Mouse (Mus musculus): ENCODE data around the gene Zfyve28. TPM values are rescaled to one million over a fixed set of nuclear protein-coding genes. Genes with fewer than 3 reads are reported as not detected.
A peak's percentile ranks its signal among the peaks of the same experiment; 100 is the strongest.

Zfyve28 gene
- total and polyA plus RNA-seq, 2 experiments from 2014 or later, result 0.04 to 0.19 TPM

DNA sequence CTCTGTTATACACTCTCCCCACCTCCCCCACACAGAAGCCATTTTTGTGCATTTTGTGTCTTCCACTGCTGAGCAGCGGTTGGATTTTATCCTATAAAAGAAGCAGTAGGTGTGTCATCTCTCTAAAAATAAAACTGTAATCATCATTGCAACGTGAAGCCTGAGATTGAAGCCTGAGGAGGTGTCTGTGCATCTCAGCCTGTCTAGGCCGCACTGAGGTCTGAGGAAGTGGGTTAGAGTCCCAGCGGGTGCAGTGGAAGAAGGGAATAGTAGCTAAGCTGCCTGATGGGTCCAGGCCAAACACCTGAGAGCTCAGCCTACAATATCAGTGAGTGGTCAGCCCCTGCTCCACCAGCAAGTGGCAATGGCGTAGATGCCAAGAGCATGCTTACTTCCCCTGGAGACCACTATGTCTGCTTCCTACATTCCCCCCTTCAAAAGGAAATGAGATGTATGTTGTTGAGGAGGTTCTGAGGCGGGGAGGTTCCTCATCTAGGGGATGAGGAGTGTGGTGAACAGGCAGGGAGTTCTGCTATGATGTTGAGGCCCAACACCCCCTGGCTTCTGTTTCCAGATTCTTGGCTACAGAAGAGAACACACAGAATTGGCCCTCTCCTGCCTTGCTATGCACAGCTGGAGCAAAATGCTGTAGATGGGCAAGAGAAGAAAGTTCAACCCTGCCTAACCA is 93.1 kb downstream of the Zfyve28 start:
- H3K4me2 ChIP-seq (ENCODE audit: low read depth, low read length), result no peak overlapping the region
- ATAC-seq (ENCODE audit: insufficient read depth, low read depth) (no peak), DNase-seq (ENCODE audit: low spot score) (no peak)
- H3K4me3 ChIP-seq (ENCODE audit: low read depth, low read length), result no peak overlapping the region
- H3K27me3 ChIP-seq (ENCODE audit: control insufficient read depth, insufficient read depth, low read length), result no peaks in the 10 kb centered on the region
- TF ChIP-seq CTCF (IDR thresholded peaks at IDR 0.05; ENCODE audit: low read depth) (no peak), EP300 (IDR thresholded peaks at IDR 0.05; ENCODE audit: low read depth) (no peak)
- H3K9me3 ChIP-seq (replicated peaks; ENCODE audit: control insufficient read depth, low read length), result no peaks in the 10 kb centered on the region
- H3K9ac ChIP-seq (replicated peaks; ENCODE audit: low read depth, low read length), result no peak overlapping the region
- peaks cover 14% of the 10 kb centered on the region for H3K4me1 ChIP-seq (ENCODE audit: control insufficient read depth, insufficient read depth)
- no peaks in the 10 kb centered on the region for H3K36me3 ChIP-seq (replicated peaks; ENCODE audit: control insufficient read depth, insufficient read depth, low read length)
- 66% methylated on average over 6 of the region's 6 CpGs for WGBS
- peak overlapping the region; percentile 16; the same call in 1 of the 2 replicates for H3K27ac ChIP-seq (ENCODE audit: low read depth)

DNA sequence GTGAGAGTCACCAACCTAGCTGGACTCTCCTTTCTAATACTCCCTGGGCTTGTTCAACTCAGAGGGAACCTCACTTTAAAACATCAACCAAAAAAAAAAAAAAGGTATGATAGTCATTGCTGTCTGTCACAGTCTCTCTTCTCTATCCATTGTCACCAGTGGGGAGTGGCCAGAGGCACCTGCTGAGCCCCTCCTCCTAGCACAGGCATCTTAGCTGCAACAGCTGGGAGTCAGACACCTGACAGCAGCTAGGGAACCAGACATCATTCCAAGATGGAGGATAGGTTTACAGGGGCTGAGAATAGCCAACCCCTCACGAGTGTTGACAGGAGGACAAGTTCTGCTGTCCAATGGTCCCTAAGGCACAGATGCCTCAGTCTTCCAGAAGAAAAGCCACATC is 93.8 kb downstream of the Zfyve28 start:
- H3K4me2 ChIP-seq (ENCODE audit: low read depth, low read length), result no peak overlapping the region
- no peak overlapping the region for H3K9ac ChIP-seq (replicated peaks; ENCODE audit: low read depth, low read length)
- ATAC-seq (ENCODE audit: insufficient read depth, low read depth) (no peak), DNase-seq (ENCODE audit: low spot score) (no peak)
- no peak for TF ChIP-seq EP300 (IDR thresholded peaks at IDR 0.05; ENCODE audit: low read depth)
- no peak for TF ChIP-seq CTCF (IDR thresholded peaks at IDR 0.05; ENCODE audit: low read depth)
- no peak overlapping the region for H3K27ac ChIP-seq (ENCODE audit: low read depth)
- no peaks in the 10 kb centered on the region for H3K9me3 ChIP-seq (replicated peaks; ENCODE audit: control insufficient read depth, low read length)
- no peaks in the 10 kb centered on the region for H3K36me3 ChIP-seq (replicated peaks; ENCODE audit: control insufficient read depth, insufficient read depth, low read length)
- WGBS, result 62% methylated on average over 1 of the region's 1 CpGs
- H3K27me3 ChIP-seq (ENCODE audit: control insufficient read depth, insufficient read depth, low read length), result no peaks in the 10 kb centered on the region
- H3K4me1 ChIP-seq (ENCODE audit: control insufficient read depth, insufficient read depth), result peaks cover 17% of the 10 kb centered on the region
- H3K4me3 ChIP-seq (ENCODE audit: low read depth, low read length), result no peak overlapping the region

DNA sequence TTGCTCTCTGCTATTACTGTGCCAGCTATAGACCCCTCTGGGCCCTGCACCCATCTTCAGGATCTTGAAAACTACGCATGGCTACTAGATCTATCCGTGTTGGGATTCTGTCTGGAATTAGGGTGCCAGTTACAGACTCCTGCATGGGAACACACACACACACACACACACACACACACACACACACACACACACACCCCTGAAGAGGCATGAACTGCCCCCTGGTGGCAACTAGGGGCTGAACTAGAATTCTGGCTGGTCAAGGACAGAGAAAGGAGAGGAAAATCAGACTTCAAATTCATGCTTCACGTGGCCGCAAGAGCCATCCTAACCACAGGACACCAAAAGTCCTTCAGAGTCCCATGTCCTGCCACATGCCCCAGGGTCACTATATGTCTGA is 96.4 kb downstream of the Zfyve28 start:
- no peak overlapping the region for H3K4me3 ChIP-seq (ENCODE audit: low read depth, low read length)
- no peak for ATAC-seq (ENCODE audit: insufficient read depth, low read depth)
- no peaks in the 10 kb centered on the region for H3K27me3 ChIP-seq (ENCODE audit: control insufficient read depth, insufficient read depth, low read length)
- DNase-seq (ENCODE audit: low spot score), result no peak
- H3K4me2 ChIP-seq (ENCODE audit: low read depth, low read length), result no peak overlapping the region
- no peak overlapping the region for H3K9ac ChIP-seq (replicated peaks; ENCODE audit: low read depth, low read length)
- H3K4me1 ChIP-seq (ENCODE audit: control insufficient read depth, insufficient read depth), result peaks cover 29% of the 10 kb centered on the region
- H3K9me3 ChIP-seq (replicated peaks; ENCODE audit: control insufficient read depth, low read length), result no peaks in the 10 kb centered on the region
- WGBS, result 72% methylated on average over 4 of the region's 4 CpGs
- peak; percentile 65 for TF ChIP-seq CTCF (IDR thresholded peaks at IDR 0.05; ENCODE audit: low read depth)
- no peak for TF ChIP-seq EP300 (IDR thresholded peaks at IDR 0.05; ENCODE audit: low read depth)
- no peak overlapping the region for H3K27ac ChIP-seq (ENCODE audit: low read depth)
- no peaks in the 10 kb centered on the region for H3K36me3 ChIP-seq (replicated peaks; ENCODE audit: control insufficient read depth, insufficient read depth, low read length)

DNA sequence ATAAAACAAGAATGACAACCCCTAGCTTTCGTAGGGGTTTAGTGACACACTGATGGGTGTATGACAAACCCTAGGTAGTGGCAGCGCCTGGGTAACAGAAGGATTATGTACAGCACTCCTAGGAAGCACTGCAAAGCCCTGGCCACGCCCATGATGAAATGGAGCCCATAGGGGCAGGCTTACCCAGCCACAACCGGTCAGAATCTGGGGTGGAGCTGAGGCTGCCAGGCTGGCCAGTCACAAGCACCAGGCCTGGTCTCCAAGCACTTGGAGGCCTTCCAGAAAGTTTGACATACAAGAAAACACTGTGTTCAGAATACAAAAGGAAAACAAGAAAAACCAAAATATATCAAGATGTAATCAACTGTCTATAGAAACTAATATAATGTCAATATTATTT is 97.2 kb downstream of the Zfyve28 start:
- WGBS, result 51% methylated on average over 4 of the region's 4 CpGs
- ATAC-seq (ENCODE audit: insufficient read depth, low read depth) (no peak), DNase-seq (ENCODE audit: low spot score) (peak; percentile 55)
- TF ChIP-seq EP300 (IDR thresholded peaks at IDR 0.05; ENCODE audit: low read depth) (no peak), CTCF (IDR thresholded peaks at IDR 0.05; ENCODE audit: low read depth) (no peak)
- no peak overlapping the region for H3K4me2 ChIP-seq (ENCODE audit: low read depth, low read length)
- peaks cover 31% of the 10 kb centered on the region for H3K4me1 ChIP-seq (ENCODE audit: control insufficient read depth, insufficient read depth)
- H3K9ac ChIP-seq (replicated peaks; ENCODE audit: low read depth, low read length), result no peak overlapping the region
- H3K27ac ChIP-seq (ENCODE audit: low read depth), result no peak overlapping the region; the same call in 1 of the 2 replicates
- no peak overlapping the region for H3K4me3 ChIP-seq (ENCODE audit: low read depth, low read length)
- H3K9me3 ChIP-seq (replicated peaks; ENCODE audit: control insufficient read depth, low read length), result no peaks in the 10 kb centered on the region
- no peaks in the 10 kb centered on the region for H3K27me3 ChIP-seq (ENCODE audit: control insufficient read depth, insufficient read depth, low read length)
- H3K36me3 ChIP-seq (replicated peaks; ENCODE audit: control insufficient read depth, insufficient read depth, low read length), result no peaks in the 10 kb centered on the region

DNA sequence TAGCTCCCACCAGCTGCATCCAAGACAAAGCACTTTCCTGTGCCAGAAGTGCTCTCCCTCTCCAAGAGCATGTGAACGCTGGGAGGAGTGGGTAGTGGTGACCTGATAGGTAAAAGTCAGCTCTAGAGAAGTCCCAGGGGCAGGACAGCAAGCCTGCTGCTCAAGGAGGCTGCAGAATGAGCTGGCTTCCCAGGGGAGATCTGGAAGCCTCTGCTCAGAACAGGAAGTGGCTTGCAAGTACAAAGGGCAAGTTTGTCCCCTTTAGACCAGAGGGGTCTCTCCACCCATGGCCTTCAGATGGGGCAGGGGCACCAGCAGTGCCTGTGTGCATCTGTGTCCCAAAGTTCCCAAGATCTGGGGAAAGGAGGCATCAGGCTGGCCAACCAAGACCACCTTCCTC is 98.7 kb downstream of the Zfyve28 start:
- Histone ChIP-seq H3K36me3 (replicated peaks; ENCODE audit: control insufficient read depth, insufficient read depth, low read length) (no peaks in the 10 kb centered on the region), H3K4me1 (ENCODE audit: control insufficient read depth, insufficient read depth) (peaks cover 46% of the 10 kb centered on the region), H3K27ac (ENCODE audit: low read depth) (no peak overlapping the region), H3K27me3 (ENCODE audit: control insufficient read depth, insufficient read depth, low read length) (no peaks in the 10 kb centered on the region), H3K9ac (replicated peaks; ENCODE audit: low read depth, low read length) (no peak overlapping the region), H3K9me3 (replicated peaks; ENCODE audit: control insufficient read depth, low read length) (no peaks in the 10 kb centered on the region), H3K4me2 (ENCODE audit: low read depth, low read length) (no peak overlapping the region), H3K4me3 (ENCODE audit: low read depth, low read length) (no peak overlapping the region)
- ATAC-seq (ENCODE audit: insufficient read depth, low read depth) (no peak), DNase-seq (ENCODE audit: low spot score) (no peak)
- TF ChIP-seq EP300 (IDR thresholded peaks at IDR 0.05; ENCODE audit: low read depth), result no peak
- no peak for TF ChIP-seq CTCF (IDR thresholded peaks at IDR 0.05; ENCODE audit: low read depth)
- 22% methylated on average over 1 of the region's 1 CpGs for WGBS

DNA sequence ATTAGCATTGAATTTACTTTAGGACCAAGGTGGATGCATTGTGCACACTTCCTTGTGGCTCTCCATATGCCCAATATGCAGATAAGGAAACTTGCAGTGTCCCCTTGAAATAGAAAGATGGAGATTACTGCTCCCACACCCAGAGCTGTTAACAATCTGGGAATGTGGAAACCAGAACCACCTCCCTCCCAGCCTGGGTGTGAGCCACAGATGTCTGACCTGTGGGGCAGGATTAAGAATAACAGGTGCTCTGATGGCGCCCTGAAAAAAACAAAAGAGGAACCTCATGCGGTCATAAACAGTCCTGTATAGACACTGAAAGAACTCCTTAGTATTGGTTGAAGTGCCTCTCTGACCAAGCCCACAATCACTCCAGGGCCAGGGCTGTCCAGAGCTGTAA is 99.4 kb downstream of the Zfyve28 start:
- no peak for DNase-seq (ENCODE audit: low spot score)
- no peaks in the 10 kb centered on the region for H3K36me3 ChIP-seq (replicated peaks; ENCODE audit: control insufficient read depth, insufficient read depth, low read length)
- H3K4me2 ChIP-seq (ENCODE audit: low read depth, low read length), result peak overlapping the region; percentile 62; the same call in 1 of the 2 replicates
- H3K27me3 ChIP-seq (ENCODE audit: control insufficient read depth, insufficient read depth, low read length), result no peaks in the 10 kb centered on the region
- H3K9ac ChIP-seq (replicated peaks; ENCODE audit: low read depth, low read length), result no peak overlapping the region
- peak overlapping the region; percentile 50; the same call in 1 of the 2 replicates for H3K4me3 ChIP-seq (ENCODE audit: low read depth, low read length)
- H3K4me1 ChIP-seq (ENCODE audit: control insufficient read depth, insufficient read depth), result peaks cover 53% of the 10 kb centered on the region
- TF ChIP-seq EP300 (IDR thresholded peaks at IDR 0.05; ENCODE audit: low read depth) (no peak), CTCF (IDR thresholded peaks at IDR 0.05; ENCODE audit: low read depth) (no peak)
- H3K27ac ChIP-seq (ENCODE audit: low read depth), result peak overlapping the region; percentile 81; the same call in 1 of the 2 replicates
- 63% methylated on average over 2 of the region's 2 CpGs for WGBS
- no peaks in the 10 kb centered on the region for H3K9me3 ChIP-seq (replicated peaks; ENCODE audit: control insufficient read depth, low read length)
- no peak for ATAC-seq (ENCODE audit: insufficient read depth, low read depth)

Measured in heart, postnatal 0 days (tissue).